Mouse (Mus musculus) kidney, embryonic 16.5 days (tissue): Measurements from ENCODE around the gene Wdr41. TPM values are rescaled to one million over a fixed set of nuclear protein-coding genes. Genes with fewer than 3 reads are reported as not detected.

Experiments
- ATAC-seq: fragments of 200-750 bp; cut with Nextera tagmentation; 2 replicates; pipeline ENCODE4 v1.8.0; 2017; ENCODE audit warnings: moderate TSS enrichment; ENCODE audit not compliant: low FRiP score, low TSS enrichment
- H3K27ac ChIP-seq: fragments of 300-500 bp; sonication (generic); 2 replicates; pipeline ENCODE4 v1.5.1; 2014; ENCODE audit warnings: low read length
- H3K27me3 ChIP-seq: fragments of 300-500 bp; sonication (generic); 2 replicates; pipeline ENCODE4 v1.6.1; 2014; ENCODE audit warnings: low read length, control low read depth, mixed read lengths; ENCODE audit not compliant: insufficient read depth
- H3K36me3 ChIP-seq: fragments of 300-500 bp; sonication (generic); 2 replicates; pipeline ENCODE4 v1.6.1; 2014; ENCODE audit warnings: low read length, control low read depth, mixed read lengths; ENCODE audit not compliant: insufficient read depth
- H3K4me1 ChIP-seq: fragments of 300-500 bp; sonication (generic); 2 replicates; pipeline ENCODE4 v1.6.1; 2014; ENCODE audit warnings: low read length, control low read depth, mixed read lengths; ENCODE audit not compliant: insufficient read depth
- H3K4me2 ChIP-seq: fragments of 300-500 bp; sonication (generic); replicated peaks from 2 replicates; pipeline ENCODE4 v1.6.1; 2014; ENCODE audit warnings: low read depth, low read length
- H3K4me3 ChIP-seq: fragments of 300-500 bp; sonication (generic); 2 replicates; pipeline ENCODE4 v1.5.1; 2014; ENCODE audit warnings: mild to moderate bottlenecking, low read length
- H3K9ac ChIP-seq: fragments of 300-500 bp; sonication (generic); replicated peaks from 2 replicates; pipeline ENCODE4 v1.6.1; 2014; ENCODE audit warnings: low read length
- H3K9me3 ChIP-seq: fragments of 300-500 bp; sonication (generic); 2 replicates; pipeline ENCODE4 v1.6.1; 2016; ENCODE audit warnings: low read length, control low read depth
- WGBS: fragments of 180-500 bp; shearing (Covaris S2); extraction: QIAGEN DNeasy Blood & Tissue Kit; methylation state at CpG from one replicate; pipeline ENCODE4 v1.1.7; 2014; 5-methylcytosine and 5-hydroxymethylcytosine counted together
- polyA plus RNA-seq: library from polyadenylated mRNA; unstranded; fragments of >200 nt; fragmentation: Nextera tagmentation; extraction: Ambion mirVana; gene quantifications from 2 replicates; pipeline ENCODE4 v1.2.1, GENCODE M21; 2015

Gene Wdr41
- polyA plus RNA-seq, 1 experiment from 2014 or later = 22.4 TPM

- H3K4me2 ChIP-seq = no peak overlapping the region
- H3K9me3 ChIP-seq = no peaks in the 10 kb centered on the region
- no peak overlapping the region for H3K4me3 ChIP-seq
- no peaks in the 10 kb centered on the region for H3K36me3 ChIP-seq
- 75% methylated on average over 11 of the region's 11 CpGs for WGBS
- peaks cover 19% of the 10 kb centered on the region for H3K4me1 ChIP-seq
- H3K27me3 ChIP-seq = no peaks in the 10 kb centered on the region
- H3K9ac ChIP-seq = no peak overlapping the region
- no peak for ATAC-seq
- H3K27ac ChIP-seq = peak overlapping the region; percentile 81
These were observed 80.5 kb downstream of the Wdr41 start for GRCm38 (mm10) chr13:95056501-95057280.

GRCm38 (mm10) chr13:95058885-95059284 lies 82.7 kb downstream of the Wdr41 start:
- no peaks in the 10 kb centered on the region for H3K27me3 ChIP-seq
- no peak overlapping the region for H3K4me3 ChIP-seq
- no peak overlapping the region for H3K4me2 ChIP-seq
- ATAC-seq = peak; percentile 65; the same call in 1 of the 2 replicates
- H3K36me3 ChIP-seq = no peaks in the 10 kb centered on the region
- no peaks in the 10 kb centered on the region for H3K9me3 ChIP-seq
- H3K4me1 ChIP-seq = peaks cover 19% of the 10 kb centered on the region
- H3K9ac ChIP-seq = no peak overlapping the region
- 70% methylated on average over 4 of the region's 4 CpGs for WGBS
- H3K27ac ChIP-seq = no peak overlapping the region

- Histone ChIP-seq H3K4me1 (no peaks in the 10 kb centered on the region), H3K4me2 (no peak overlapping the region), H3K27ac (no peak overlapping the region), H3K27me3 (no peaks in the 10 kb centered on the region), H3K9ac (no peak overlapping the region), H3K9me3 (no peaks in the 10 kb centered on the region), H3K4me3 (no peak overlapping the region), H3K36me3 (no peaks in the 10 kb centered on the region)
- no peak for ATAC-seq
- WGBS = 69% methylated on average over 4 of the region's 4 CpGs
These were observed 87.4 kb downstream of the Wdr41 start for GRCm38 (mm10) chr13:95063390-95064017.

- no peaks in the 10 kb centered on the region for H3K36me3 ChIP-seq
- H3K27me3 ChIP-seq = no peaks in the 10 kb centered on the region
- H3K4me1 ChIP-seq = no peaks in the 10 kb centered on the region
- H3K4me2 ChIP-seq = no peak overlapping the region
- no peak for ATAC-seq
- WGBS = 52% methylated on average over 6 of the region's 6 CpGs
- H3K27ac ChIP-seq = no peak overlapping the region
- no peaks in the 10 kb centered on the region for H3K9me3 ChIP-seq
- H3K4me3 ChIP-seq = no peak overlapping the region
- no peak overlapping the region for H3K9ac ChIP-seq
These were observed 91.7 kb downstream of the Wdr41 start for GRCm38 (mm10) chr13:95067854-95068253.

- H3K9ac ChIP-seq = no peak overlapping the region
- no peak overlapping the region for H3K4me2 ChIP-seq
- no peaks in the 10 kb centered on the region for H3K9me3 ChIP-seq
- ATAC-seq = no peak
- no peak overlapping the region for H3K4me3 ChIP-seq
- no peaks in the 10 kb centered on the region for H3K27me3 ChIP-seq
- no peak overlapping the region for H3K27ac ChIP-seq
- H3K36me3 ChIP-seq = no peaks in the 10 kb centered on the region
- H3K4me1 ChIP-seq = peaks cover 4% of the 10 kb centered on the region; the same call in 1 of the 2 replicates
These were observed 94.1 kb downstream of the Wdr41 start for GRCm38 (mm10) chr13:95070268-95070667.

Other genes starting within 250 kb of the Wdr41 start
- gene Tbca, start 187.4 kb upstream of the Wdr41 start, polyA plus RNA-seq = 206 and 211 TPM in 2 replicates
- gene Otp, start 100.7 kb upstream of the Wdr41 start, polyA plus RNA-seq = not detected in 2 replicates